Mouse (Mus musculus): Measurements from ENCODE around the gene Tpi1. TPM values are rescaled to one million over a fixed set of nuclear protein-coding genes. Genes with fewer than 3 reads are reported as not detected.

Tpi1 gene
- polyA plus RNA-seq, 1 experiment from 2014 or later = 721 TPM

GRCm38 (mm10) chr6:124817125-124817524 lies 3.0 kb upstream of the Tpi1 start:
- peaks cover 15% of the 10 kb centered on the region for H3K36me3 ChIP-seq (replicated peaks; ENCODE audit: control insufficient read depth, insufficient read depth, low read depth, low read length)
- DNase-seq (ENCODE audit: low spot score) (no peak), ATAC-seq (replicated peaks; ENCODE audit: insufficient number of reproducible peaks, low FRiP score, low TSS enrichment, low read depth) (no peak)
- H3K27ac ChIP-seq (replicated peaks; ENCODE audit: low read depth, low read length) = no peak overlapping the region
- H3K27me3 ChIP-seq (ENCODE audit: control insufficient read depth, insufficient read depth, low read length) = no peaks in the 10 kb centered on the region
- no peaks in the 10 kb centered on the region for H3K4me1 ChIP-seq (ENCODE audit: control insufficient read depth, insufficient read depth, low read length)
- H3K9ac ChIP-seq (replicated peaks; ENCODE audit: low read length) = no peak overlapping the region
- no peak overlapping the region for H3K4me2 ChIP-seq (ENCODE audit: low read depth, low read length)
- 94% methylated on average over 11 of the region's 11 CpGs for WGBS
- no peak overlapping the region for H3K4me3 ChIP-seq (ENCODE audit: low read depth, low read length)
- H3K9me3 ChIP-seq (replicated peaks; ENCODE audit: control insufficient read depth, low read length) = no peaks in the 10 kb centered on the region

GRCm38 (mm10) chr6:124816611-124817010 lies 2.5 kb upstream of the Tpi1 start:
- no peak overlapping the region for H3K27ac ChIP-seq (replicated peaks; ENCODE audit: low read depth, low read length)
- no peaks in the 10 kb centered on the region for H3K27me3 ChIP-seq (ENCODE audit: control insufficient read depth, insufficient read depth, low read length)
- H3K4me1 ChIP-seq (ENCODE audit: control insufficient read depth, insufficient read depth, low read length) = no peaks in the 10 kb centered on the region
- no peaks in the 10 kb centered on the region for H3K9me3 ChIP-seq (replicated peaks; ENCODE audit: control insufficient read depth, low read length)
- H3K4me3 ChIP-seq (ENCODE audit: low read depth, low read length) = no peak overlapping the region
- H3K4me2 ChIP-seq (ENCODE audit: low read depth, low read length) = no peak overlapping the region
- H3K36me3 ChIP-seq (replicated peaks; ENCODE audit: control insufficient read depth, insufficient read depth, low read depth, low read length) = peaks cover 16% of the 10 kb centered on the region
- H3K9ac ChIP-seq (replicated peaks; ENCODE audit: low read length) = no peak overlapping the region
- DNase-seq (ENCODE audit: low spot score) (no peak), ATAC-seq (replicated peaks; ENCODE audit: insufficient number of reproducible peaks, low FRiP score, low TSS enrichment, low read depth) (no peak)
- 89% methylated on average over 4 of the region's 4 CpGs for WGBS

- Histone ChIP-seq H3K4me2 (ENCODE audit: low read depth, low read length) (no peak overlapping the region), H3K4me1 (ENCODE audit: control insufficient read depth, insufficient read depth, low read length) (no peaks in the 10 kb centered on the region), H3K36me3 (replicated peaks; ENCODE audit: control insufficient read depth, insufficient read depth, low read depth, low read length) (peaks cover 18% of the 10 kb centered on the region), H3K9ac (replicated peaks; ENCODE audit: low read length) (no peak overlapping the region), H3K9me3 (replicated peaks; ENCODE audit: control insufficient read depth, low read length) (no peaks in the 10 kb centered on the region), H3K27me3 (ENCODE audit: control insufficient read depth, insufficient read depth, low read length) (no peaks in the 10 kb centered on the region), H3K27ac (replicated peaks; ENCODE audit: low read depth, low read length) (no peak overlapping the region), H3K4me3 (ENCODE audit: low read depth, low read length) (no peak overlapping the region)
- 73% methylated on average over 9 of the region's 9 CpGs for WGBS
- ATAC-seq (replicated peaks; ENCODE audit: insufficient number of reproducible peaks, low FRiP score, low TSS enrichment, low read depth) (no peak), DNase-seq (ENCODE audit: low spot score) (no peak)
Observed at GRCm38 (mm10) chr6:124814858-124815774, 1.0 kb upstream of the Tpi1 start.

GRCm38 (mm10) chr6:124814448-124814847 lies 352 bp upstream of the Tpi1 start:
- H3K9ac ChIP-seq (replicated peaks; ENCODE audit: low read length) = no peak overlapping the region
- H3K4me3 ChIP-seq (ENCODE audit: low read depth, low read length) = peak overlapping the region; percentile 53; the same call in 1 of the 2 replicates
- no peaks in the 10 kb centered on the region for H3K27me3 ChIP-seq (ENCODE audit: control insufficient read depth, insufficient read depth, low read length)
- H3K36me3 ChIP-seq (replicated peaks; ENCODE audit: control insufficient read depth, insufficient read depth, low read depth, low read length) = peaks cover 15% of the 10 kb centered on the region
- H3K4me1 ChIP-seq (ENCODE audit: control insufficient read depth, insufficient read depth, low read length) = no peaks in the 10 kb centered on the region
- 36% methylated on average over 7 of the region's 8 CpGs for WGBS
- DNase-seq (ENCODE audit: low spot score) (no peak), ATAC-seq (replicated peaks; ENCODE audit: insufficient number of reproducible peaks, low FRiP score, low TSS enrichment, low read depth) (peak; percentile 41)
- no peak overlapping the region for H3K27ac ChIP-seq (replicated peaks; ENCODE audit: low read depth, low read length)
- peak overlapping the region; percentile 59 for H3K4me2 ChIP-seq (ENCODE audit: low read depth, low read length)
- no peaks in the 10 kb centered on the region for H3K9me3 ChIP-seq (replicated peaks; ENCODE audit: control insufficient read depth, low read length)

- H3K9ac ChIP-seq (replicated peaks; ENCODE audit: low read length) = peak overlapping the region; percentile 61
- peak overlapping the region; percentile 59 for H3K4me2 ChIP-seq (ENCODE audit: low read depth, low read length)
- H3K27ac ChIP-seq (replicated peaks; ENCODE audit: low read depth, low read length) = peak overlapping the region; percentile 63
- ATAC-seq (replicated peaks; ENCODE audit: insufficient number of reproducible peaks, low FRiP score, low TSS enrichment, low read depth) = peak; percentile 51
- H3K27me3 ChIP-seq (ENCODE audit: control insufficient read depth, insufficient read depth, low read length) = no peaks in the 10 kb centered on the region
- peaks cover 11% of the 10 kb centered on the region for H3K36me3 ChIP-seq (replicated peaks; ENCODE audit: control insufficient read depth, insufficient read depth, low read depth, low read length)
- peak; percentile 87 for DNase-seq (ENCODE audit: low spot score)
- peak overlapping the region; percentile 53 for H3K4me3 ChIP-seq (ENCODE audit: low read depth, low read length)
- 0% methylated on average over 18 of the region's 18 CpGs for WGBS
- H3K9me3 ChIP-seq (replicated peaks; ENCODE audit: control insufficient read depth, low read length) = no peaks in the 10 kb centered on the region
- no peaks in the 10 kb centered on the region for H3K4me1 ChIP-seq (ENCODE audit: control insufficient read depth, insufficient read depth, low read length)
Observed at GRCm38 (mm10) chr6:124813496-124813895, 600 bp downstream of the Tpi1 start.

GRCm38 (mm10) chr6:124812848-124813247 lies 1.2 kb downstream of the Tpi1 start:
- no peak for ATAC-seq (replicated peaks; ENCODE audit: insufficient number of reproducible peaks, low FRiP score, low TSS enrichment, low read depth)
- no peaks in the 10 kb centered on the region for H3K27me3 ChIP-seq (ENCODE audit: control insufficient read depth, insufficient read depth, low read length)
- 26% methylated on average over 9 of the region's 9 CpGs for WGBS
- H3K36me3 ChIP-seq (replicated peaks; ENCODE audit: control insufficient read depth, insufficient read depth, low read depth, low read length) = peaks cover 4% of the 10 kb centered on the region
- peak overlapping the region; percentile 53 for H3K4me3 ChIP-seq (ENCODE audit: low read depth, low read length)
- H3K27ac ChIP-seq (replicated peaks; ENCODE audit: low read depth, low read length) = peak overlapping the region; percentile 63; the same call in 1 of the 2 replicates
- H3K4me1 ChIP-seq (ENCODE audit: control insufficient read depth, insufficient read depth, low read length) = no peaks in the 10 kb centered on the region
- no peaks in the 10 kb centered on the region for H3K9me3 ChIP-seq (replicated peaks; ENCODE audit: control insufficient read depth, low read length)
- DNase-seq (ENCODE audit: low spot score) = peak; percentile 11
- H3K9ac ChIP-seq (replicated peaks; ENCODE audit: low read length) = peak overlapping the region; percentile 61
- H3K4me2 ChIP-seq (ENCODE audit: low read depth, low read length) = peak overlapping the region; percentile 59

GRCm38 (mm10) chr6:124811701-124812560 lies 2.2 kb downstream of the Tpi1 start:
- DNase-seq (ENCODE audit: low spot score) (no peak), ATAC-seq (replicated peaks; ENCODE audit: insufficient number of reproducible peaks, low FRiP score, low TSS enrichment, low read depth) (no peak)
- Histone ChIP-seq H3K4me1 (ENCODE audit: control insufficient read depth, insufficient read depth, low read length) (no peaks in the 10 kb centered on the region), H3K9ac (replicated peaks; ENCODE audit: low read length) (peak overlapping the region; percentile 61; the same call in 1 of the 2 replicates), H3K36me3 (replicated peaks; ENCODE audit: control insufficient read depth, insufficient read depth, low read depth, low read length) (peaks cover 3% of the 10 kb centered on the region), H3K27me3 (ENCODE audit: control insufficient read depth, insufficient read depth, low read length) (no peaks in the 10 kb centered on the region), H3K9me3 (replicated peaks; ENCODE audit: control insufficient read depth, low read length) (no peaks in the 10 kb centered on the region), H3K4me3 (ENCODE audit: low read depth, low read length) (peak overlapping the region; percentile 53; the same call in 1 of the 2 replicates), H3K27ac (replicated peaks; ENCODE audit: low read depth, low read length) (no peak overlapping the region), H3K4me2 (ENCODE audit: low read depth, low read length) (peak overlapping the region; percentile 59)
- WGBS = 82% methylated on average over 24 of the region's 24 CpGs

GRCm38 (mm10) chr6:124811403-124811665 lies 2.8 kb downstream of the Tpi1 start:
- no peak overlapping the region for H3K4me3 ChIP-seq (ENCODE audit: low read depth, low read length)
- H3K4me2 ChIP-seq (ENCODE audit: low read depth, low read length) = no peak overlapping the region
- WGBS = 85% methylated on average over 4 of the region's 4 CpGs
- no peaks in the 10 kb centered on the region for H3K27me3 ChIP-seq (ENCODE audit: control insufficient read depth, insufficient read depth, low read length)
- DNase-seq (ENCODE audit: low spot score) = no peak
- no peak overlapping the region for H3K9ac ChIP-seq (replicated peaks; ENCODE audit: low read length)
- H3K4me1 ChIP-seq (ENCODE audit: control insufficient read depth, insufficient read depth, low read length) = no peaks in the 10 kb centered on the region
- ATAC-seq (replicated peaks; ENCODE audit: insufficient number of reproducible peaks, low FRiP score, low TSS enrichment, low read depth) = no peak
- H3K36me3 ChIP-seq (replicated peaks; ENCODE audit: control insufficient read depth, insufficient read depth, low read depth, low read length) = peaks cover 3% of the 10 kb centered on the region
- no peaks in the 10 kb centered on the region for H3K9me3 ChIP-seq (replicated peaks; ENCODE audit: control insufficient read depth, low read length)
- H3K27ac ChIP-seq (replicated peaks; ENCODE audit: low read depth, low read length) = no peak overlapping the region

Measured in embryonic facial prominence, embryonic 11.5 days (tissue).